Mouse (Mus musculus) spleen, postnatal 14 days (tissue): ENCODE measurements around the gene Uri1.

Source experiments
- DNase-seq, 2 experiments: peaks; one replicate each; pipeline ENCODE4 v3.0.0; 2021 to 2022; ENCODE audit warnings: low spot score in 2 of 2

Gene Uri1

GRCm38 (mm10) chr7:38015356-38015755 lies 8.0 kb downstream of the Uri1 start:
- DNase-seq = no peak

- no peak for DNase-seq
These were observed 9.4 kb downstream of the Uri1 start for GRCm38 (mm10) chr7:38013946-38014345.

- DNase-seq = no peak
These were observed 10.5 kb downstream of the Uri1 start for GRCm38 (mm10) chr7:38012811-38013210.

GRCm38 (mm10) chr7:38008359-38008758 lies 15.0 kb downstream of the Uri1 start:
- no peak for DNase-seq

DNA sequence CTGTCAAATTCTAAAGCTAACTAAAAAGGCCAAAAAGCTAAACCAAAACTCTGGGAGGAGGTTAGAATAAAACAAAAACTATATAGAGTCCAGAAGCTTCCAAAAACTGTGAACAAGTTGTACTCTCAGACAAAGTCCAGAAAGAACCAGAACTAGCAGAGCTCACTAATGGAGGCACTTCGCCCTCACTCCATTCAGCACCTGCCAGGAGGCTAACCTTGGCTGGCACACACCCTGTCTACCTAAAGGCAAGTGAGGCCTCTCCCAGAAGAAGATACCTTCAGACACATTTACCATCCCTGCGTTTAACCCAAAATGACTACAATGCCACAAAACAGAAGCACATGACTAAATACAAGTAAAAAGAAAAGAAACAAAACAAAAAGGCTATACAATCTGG lies 20.9 kb downstream of the Uri1 start:
- no peak for DNase-seq

DNA sequence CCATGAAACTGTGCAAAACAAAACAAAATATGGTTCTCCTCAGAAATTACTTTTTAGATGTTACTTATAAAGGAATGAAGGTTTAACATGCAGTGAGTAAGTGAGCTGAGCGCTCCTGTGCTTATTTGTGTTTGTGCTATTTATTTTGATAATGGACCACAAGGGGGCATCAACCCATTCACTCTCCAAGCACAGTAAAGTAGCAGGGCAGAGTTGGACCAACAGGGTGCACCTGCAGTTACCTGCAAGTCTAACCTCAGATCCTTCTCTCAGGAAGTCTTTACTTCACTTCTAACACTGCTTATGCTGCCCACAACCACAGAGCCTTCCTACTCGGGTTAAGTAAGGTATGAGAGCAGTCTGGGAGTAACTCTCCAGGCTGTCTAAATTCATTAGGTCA lies 23.7 kb downstream of the Uri1 start:
- DNase-seq = no peak

- DNase-seq = no peak
These were observed 30.5 kb downstream of the Uri1 start for GRCm38 (mm10) chr7:37992861-37993260.

DNA sequence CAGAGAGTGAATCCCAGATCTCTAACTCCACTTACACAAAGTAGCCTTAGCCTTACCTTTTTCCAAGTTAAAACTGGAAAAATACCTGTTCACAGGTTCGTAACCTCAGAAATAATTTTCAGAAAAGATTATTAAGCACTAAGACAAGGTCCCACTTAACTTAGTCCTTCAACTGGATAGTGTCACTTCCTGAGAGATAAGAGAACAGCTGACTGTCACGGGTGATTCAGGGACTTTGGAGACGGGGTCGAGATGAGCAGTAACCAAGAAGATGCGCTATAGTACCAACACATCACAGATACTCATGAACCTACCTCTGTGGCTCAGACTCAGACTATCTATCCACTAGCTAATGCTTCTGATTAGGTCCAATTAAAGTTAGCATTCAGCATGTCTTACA lies 38.5 kb downstream of the Uri1 start:
- DNase-seq = no peak

DNA sequence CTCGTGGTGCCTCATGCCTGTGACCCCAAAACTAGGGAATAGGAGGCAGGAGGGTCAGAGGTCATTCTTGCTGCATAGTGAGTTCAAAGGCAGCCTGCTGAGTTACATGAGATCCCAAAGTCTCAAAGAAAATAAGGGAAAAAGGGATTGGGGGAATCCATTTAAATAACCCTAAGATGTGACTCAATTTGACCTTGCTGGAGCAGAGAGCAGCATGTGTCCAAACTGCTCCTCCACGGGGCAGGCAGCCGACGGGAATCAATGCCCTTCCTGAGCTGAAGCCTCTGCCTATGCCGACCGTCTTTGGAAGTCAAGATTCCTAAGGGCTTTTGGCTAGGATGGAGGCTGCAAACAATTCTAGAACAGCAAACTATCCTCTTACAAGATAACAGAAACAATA lies 39.9 kb downstream of the Uri1 start:
- no peak for DNase-seq

- DNase-seq = no peak
These were observed 43.6 kb downstream of the Uri1 start for GRCm38 (mm10) chr7:37979729-37980128.

DNA sequence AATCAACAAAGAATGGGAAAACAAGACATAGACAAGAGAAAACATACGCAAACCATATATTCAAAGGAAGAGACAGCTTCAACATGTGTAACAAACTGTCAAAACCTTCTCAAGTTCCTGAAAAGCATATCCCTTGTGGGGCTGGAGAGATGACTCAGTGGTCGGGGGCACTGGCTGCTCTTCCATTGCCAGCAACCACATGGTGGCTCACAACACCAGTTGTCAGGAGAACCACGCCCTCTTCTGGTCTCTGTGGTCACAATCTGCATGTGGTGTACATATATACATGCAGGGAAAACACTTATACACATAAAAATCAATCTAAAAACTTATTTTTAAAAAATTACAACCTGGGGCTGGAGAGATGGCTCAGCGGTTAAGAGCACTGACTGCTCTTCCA lies 44.9 kb downstream of the Uri1 start:
- no peak for DNase-seq

GRCm38 (mm10) chr7:37977676-37978075 lies 45.7 kb downstream of the Uri1 start:
- DNase-seq = no peak

DNA sequence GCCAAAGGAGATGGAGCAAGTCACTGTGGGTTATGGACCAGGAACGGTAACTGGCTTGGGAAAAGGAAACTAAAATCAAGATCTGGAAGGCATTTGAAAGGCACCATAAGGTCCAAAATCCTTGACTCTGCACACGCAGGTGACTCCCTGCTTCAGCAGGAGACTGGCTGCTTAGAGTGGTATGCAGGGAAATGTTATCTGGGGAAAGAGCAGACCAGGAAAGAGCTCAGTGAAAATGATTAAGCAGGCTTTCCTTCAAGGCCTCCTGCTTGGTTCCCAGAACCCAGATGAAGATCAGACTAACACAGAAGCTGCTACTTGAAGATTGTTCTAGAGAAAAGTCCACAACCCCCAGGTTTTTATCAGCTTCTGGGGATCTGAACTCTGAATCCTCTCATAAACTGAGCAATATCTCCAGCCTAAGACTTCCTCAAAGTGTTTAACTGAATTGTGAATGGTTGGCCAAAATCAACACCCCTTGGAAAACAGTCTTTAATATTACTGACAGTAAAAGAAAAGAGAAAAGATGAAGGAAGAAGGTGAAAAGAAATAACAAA lies 50.3 kb downstream of the Uri1 start:
- no peak for DNase-seq

GRCm38 (mm10) chr7:37972571-37972970 lies 50.8 kb downstream of the Uri1 start:
- no peak for DNase-seq

DNA sequence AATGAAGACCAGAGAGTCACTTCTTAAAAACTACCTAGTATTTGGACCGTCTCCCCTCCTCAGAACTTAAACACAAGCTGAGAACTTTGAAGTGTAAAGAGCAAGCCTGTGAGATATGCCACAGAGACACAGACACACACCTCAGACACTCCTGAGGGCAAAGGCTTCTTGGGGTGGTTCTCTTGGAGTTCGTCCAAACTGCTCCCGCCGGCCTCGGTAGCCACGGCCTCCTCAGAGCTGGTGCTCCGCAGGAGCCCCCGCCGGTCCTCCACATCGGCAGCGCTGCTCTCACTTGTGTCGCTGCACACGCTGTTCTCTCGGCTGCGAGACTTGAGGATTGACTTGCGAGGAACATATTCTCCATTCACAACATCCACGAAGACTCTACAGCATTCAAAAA lies 61.0 kb downstream of the Uri1 start:
- DNase-seq = no peak

DNA sequence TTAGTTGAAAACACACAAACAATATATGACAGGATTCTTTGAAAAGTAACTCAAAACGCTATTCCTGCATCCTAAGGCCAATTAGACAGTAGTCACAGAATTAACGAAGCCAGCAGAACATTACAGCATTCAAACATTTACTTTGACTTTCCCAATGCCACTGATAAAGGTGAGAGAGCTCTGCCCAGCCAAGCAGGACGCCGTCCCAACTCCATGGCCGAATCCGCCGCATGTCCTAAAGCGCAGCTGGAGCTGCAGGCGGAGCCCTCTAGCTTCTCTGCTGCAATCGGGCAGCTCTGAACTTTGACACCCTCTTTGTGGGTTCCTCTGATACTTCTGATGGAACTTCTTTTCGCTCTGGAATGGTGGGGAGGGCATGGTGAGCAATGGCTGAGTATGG lies 62.1 kb downstream of the Uri1 start:
- DNase-seq = no peak

DNA sequence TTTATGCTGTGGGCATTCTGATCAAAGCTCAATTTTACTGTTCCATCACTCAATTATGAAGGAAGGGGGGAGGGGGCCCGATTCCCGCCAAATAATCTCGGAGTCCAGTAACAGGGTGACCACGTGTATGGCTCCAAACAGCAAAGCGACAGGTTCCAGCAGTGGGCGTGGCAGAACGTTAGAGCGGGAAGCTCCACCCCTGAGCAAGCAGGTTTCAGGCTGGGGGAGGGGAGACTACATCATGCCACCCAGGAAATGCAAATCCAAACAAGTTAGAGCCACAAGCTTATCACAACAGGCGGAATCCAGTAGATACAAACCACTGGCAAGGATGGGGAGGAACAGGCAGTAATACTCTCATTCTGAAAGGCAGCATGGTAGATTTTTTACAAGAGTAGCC lies 71.5 kb downstream of the Uri1 start:
- no peak for DNase-seq

- no peak for DNase-seq
These were observed 86.9 kb downstream of the Uri1 start for GRCm38 (mm10) chr7:37936459-37936858.

DNA sequence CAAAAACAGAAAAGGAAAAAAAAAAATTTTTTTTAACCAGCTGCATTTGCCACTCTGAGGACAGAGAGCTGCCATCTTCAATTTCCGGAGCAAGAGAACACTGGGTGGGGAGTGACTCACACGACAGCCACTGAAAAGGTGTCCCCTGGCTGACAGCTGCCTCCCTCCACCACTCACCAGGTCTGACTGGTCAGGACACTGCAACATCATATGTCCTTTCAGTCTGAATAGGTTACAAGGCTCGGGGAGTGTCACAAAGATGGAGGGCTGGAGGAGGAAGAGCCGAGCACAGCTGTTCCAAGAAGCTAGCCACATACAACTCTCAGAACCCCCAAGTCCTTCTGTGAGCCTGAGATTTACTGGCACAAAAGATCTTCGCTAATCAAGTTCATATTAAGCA lies 87.6 kb downstream of the Uri1 start:
- no peak for DNase-seq

- DNase-seq = no peak
These were observed 88.6 kb downstream of the Uri1 start for GRCm38 (mm10) chr7:37934770-37935182.

GRCm38 (mm10) chr7:37933754-37934308 lies 89.5 kb downstream of the Uri1 start:
- no peak for DNase-seq

DNA sequence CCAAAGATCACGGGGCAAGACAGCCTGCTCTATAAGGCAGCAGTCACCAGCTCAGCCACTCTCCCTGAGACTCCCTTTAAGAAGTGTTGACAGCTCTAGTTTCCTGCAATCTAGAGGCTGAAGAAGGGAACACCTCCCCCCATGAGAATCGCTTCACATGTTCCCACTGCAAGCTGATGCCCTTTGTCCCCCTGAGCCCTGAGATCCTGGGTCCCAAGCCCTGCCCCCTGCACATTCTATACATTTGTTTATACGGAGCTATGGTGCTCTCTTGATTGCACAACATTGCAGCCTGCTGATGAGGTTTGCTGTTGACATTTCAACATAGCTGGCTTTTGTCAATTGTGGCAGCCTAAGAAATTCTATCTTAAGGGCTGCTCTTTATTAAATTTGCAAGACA lies 91.7 kb downstream of the Uri1 start:
- no peak for DNase-seq

DNA sequence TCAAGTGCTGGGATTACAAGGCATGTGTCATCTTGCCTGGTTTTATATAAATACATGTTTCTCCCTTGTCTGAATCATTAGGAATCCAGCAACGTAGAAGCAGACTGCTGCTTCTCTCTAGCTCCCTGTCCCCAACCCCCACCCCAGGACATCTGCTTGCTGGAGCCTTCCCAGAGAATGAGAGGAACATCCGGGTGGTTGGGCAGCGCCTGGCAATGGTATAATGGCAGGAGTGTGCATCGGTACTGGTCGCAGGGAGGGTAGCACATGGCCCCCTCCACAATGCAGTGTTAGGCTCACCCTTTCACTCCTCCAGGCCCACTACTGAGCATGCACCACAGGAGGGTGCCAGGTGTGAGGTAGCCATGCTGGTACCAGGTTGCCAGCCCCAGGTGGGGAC lies 93.6 kb downstream of the Uri1 start:
- no peak for DNase-seq

DNA sequence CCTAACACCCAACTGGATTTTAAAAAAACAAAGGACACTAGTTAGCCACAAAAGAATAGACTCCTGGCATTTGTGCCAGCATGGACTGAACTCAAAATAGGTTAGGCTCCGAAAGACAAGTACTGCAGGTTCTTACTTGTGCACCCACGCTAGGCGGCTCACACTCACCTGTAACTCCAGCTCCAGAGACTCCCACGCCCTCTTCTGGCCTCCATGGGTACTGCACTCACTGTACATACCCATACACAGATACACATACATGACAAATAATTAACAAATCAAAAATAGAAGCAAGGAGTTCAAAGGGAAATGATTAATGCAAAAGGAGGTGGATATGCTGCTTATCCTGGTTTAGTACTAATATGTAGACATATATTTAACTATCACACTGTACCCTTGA lies 100.4 kb downstream of the Uri1 start:
- no peak for DNase-seq
